Mouse (Mus musculus) midbrain, postnatal 0 days (tissue): ENCODE results near the gene Ptprd. TPM values are rescaled to one million over a fixed set of nuclear protein-coding genes. Genes with fewer than 3 reads are reported as not detected.
A peak's percentile ranks its signal among the peaks of the same experiment; 100 is the strongest.

ENCODE experiments used
- ATAC-seq: fragments of 200-750 bp; cut with Nextera tagmentation; 2 replicates; pipeline ENCODE4 v1.8.0; 2017; ENCODE audit warnings: moderate number of reproducible peaks, mild to moderate bottlenecking, moderate TSS enrichment, moderate library complexity; ENCODE audit not compliant: low FRiP score
- DNase-seq: peaks from one replicate; pipeline ENCODE4 v3.0.0-alpha.2; 2015; ENCODE audit warnings: low spot score
- H3K27ac ChIP-seq: fragments of 300-500 bp; sonication (generic); 2 replicates; pipeline ENCODE4 v1.5.1; 2014; ENCODE audit warnings: low read depth, mild to moderate bottlenecking, low read length, mixed read lengths
- H3K27me3 ChIP-seq: fragments of 300-500 bp; sonication (generic); 2 replicates; pipeline ENCODE4 v1.6.1; 2014; ENCODE audit warnings: low read length, control low read depth, mixed read lengths; ENCODE audit not compliant: insufficient read depth
- H3K36me3 ChIP-seq: fragments of 300-500 bp; sonication (generic); 2 replicates; pipeline ENCODE4 v1.6.1; 2014; ENCODE audit warnings: low read length, control low read depth, mixed read lengths; ENCODE audit not compliant: insufficient read depth
- H3K4me1 ChIP-seq: fragments of 300-500 bp; sonication (generic); 2 replicates; pipeline ENCODE4 v1.6.1; 2014; ENCODE audit warnings: mild to moderate bottlenecking, control low read depth, antibody characterized with exemption, low read length, mixed read lengths; ENCODE audit not compliant: insufficient read depth
- H3K4me2 ChIP-seq: fragments of 300-500 bp; sonication (generic); 2 replicates; pipeline ENCODE4 v1.6.1; 2014; ENCODE audit warnings: low read depth, mild to moderate bottlenecking, low read length, mixed read lengths; ENCODE audit not compliant: poor library complexity, severe bottlenecking
- H3K4me3 ChIP-seq: fragments of 300-500 bp; sonication (generic); 2 replicates; pipeline ENCODE4 v1.5.1; 2014; ENCODE audit warnings: low read depth, mild to moderate bottlenecking, low read length, moderate library complexity
- H3K9ac ChIP-seq: fragments of 300-500 bp; sonication (generic); replicated peaks from 2 replicates; pipeline ENCODE4 v1.6.1; 2014; ENCODE audit warnings: mild to moderate bottlenecking, low read length, moderate library complexity, mixed read lengths; ENCODE audit not compliant: poor library complexity, severe bottlenecking
- H3K9me3 ChIP-seq: fragments of 300-500 bp; sonication (generic); 2 replicates; pipeline ENCODE4 v1.6.1; 2016; ENCODE audit warnings: low read length, control low read depth
- CTCF ChIP-seq: IDR thresholded peaks from 2 replicates; pipeline ENCODE4 v1.5.1; 2016; ENCODE audit warnings: antibody characterized with exemption, mild to moderate bottlenecking
- WGBS: fragments of 180-500 bp; shearing (Covaris S2); extraction: QIAGEN DNeasy Blood & Tissue Kit; methylation state at CpG from one replicate; pipeline ENCODE4 v1.1.7; 2014; 5-methylcytosine and 5-hydroxymethylcytosine counted together
- polyA plus RNA-seq: library from polyadenylated mRNA; unstranded; fragments of >200 nt; fragmentation: Nextera tagmentation; extraction: Ambion mirVana; gene quantifications from 2 replicates; pipeline ENCODE4 v1.2.1, GENCODE M21; 2015
- total RNA-seq: library from RNA; depleted of rRNA; stranded (reverse); fragments of >200 nt; gene quantifications from 2 replicates; pipeline ENCODE4 v1.2.3, GENCODE M21; 2014; rRNA removed

Gene Ptprd
- 102 and 116 TPM in 2 replicates for total RNA-seq
- polyA plus RNA-seq, result 52.2 and 66.1 TPM in 2 replicates

DNA sequence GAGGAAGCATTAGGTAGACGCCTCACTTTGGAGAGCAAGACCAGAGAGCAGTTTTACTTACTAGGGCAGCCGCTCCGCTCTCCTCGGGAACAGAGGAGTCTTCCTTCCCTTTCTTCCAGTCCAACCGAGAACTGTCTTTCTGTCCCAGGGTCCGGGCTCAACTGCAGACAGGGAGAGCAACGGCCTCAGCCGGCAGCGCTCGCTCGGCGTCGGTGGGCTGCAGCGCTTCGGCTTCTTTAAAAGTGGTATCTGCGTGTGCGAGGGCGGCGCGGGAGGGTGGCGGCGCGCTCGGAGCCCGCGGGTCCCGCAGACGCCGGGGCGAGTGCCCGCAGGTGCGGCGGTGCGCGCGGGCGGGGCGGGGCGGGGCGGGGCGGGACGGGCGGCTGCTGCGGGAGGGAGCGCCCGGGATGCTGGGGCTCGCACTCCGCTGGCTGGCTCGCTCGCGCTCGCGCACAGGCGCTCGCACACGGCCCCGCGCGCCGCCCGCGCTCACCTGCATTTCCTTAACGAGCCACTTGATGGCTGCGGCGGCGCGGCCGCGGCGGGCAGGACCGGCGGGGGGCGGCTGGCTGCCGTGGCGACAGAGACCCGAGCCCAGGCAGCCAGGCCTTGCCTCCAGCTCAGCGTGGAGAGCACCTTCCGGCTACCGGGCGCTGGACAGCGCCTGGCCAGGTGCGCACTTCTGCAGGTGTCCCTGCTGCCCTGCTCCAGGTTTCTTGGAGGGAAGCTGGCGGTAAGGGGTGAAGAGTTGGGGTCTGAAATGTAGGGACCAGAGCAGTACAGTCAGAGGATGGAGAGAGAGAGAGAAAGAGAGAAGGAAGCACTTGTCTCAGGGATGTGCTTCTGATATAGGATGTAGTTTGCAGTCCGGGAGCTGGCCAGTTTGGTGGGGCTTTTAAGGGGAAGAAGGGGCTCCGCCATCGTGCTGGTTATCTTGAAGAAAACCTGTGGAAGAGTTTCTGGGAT lies at the start of gene Ptprd:
Ptprd (minus strand) TSS at position 433 of the 966 bp plus-strand sequence.
- peak within 1 kb of the TSS; percentile 79 for H3K27ac ChIP-seq
- no peaks in the 10 kb centered on the region for H3K4me1 ChIP-seq
- DNase-seq (peak; percentile 82), ATAC-seq (peak; percentile 91)
- peak within 1 kb of the TSS; percentile 70 for H3K9ac ChIP-seq
- H3K9me3 ChIP-seq, result no peaks in the 10 kb centered on the region
- no peaks in the 10 kb centered on the region for H3K36me3 ChIP-seq
- 2% methylated on average over 53 of the region's 86 CpGs for WGBS
- H3K4me3 ChIP-seq, result peak within 1 kb of the TSS; percentile 61
- H3K27me3 ChIP-seq, result no peaks in the 10 kb centered on the region
- H3K4me2 ChIP-seq, result peak within 1 kb of the TSS; percentile 66
- peak; percentile 58 for TF ChIP-seq CTCF

DNA sequence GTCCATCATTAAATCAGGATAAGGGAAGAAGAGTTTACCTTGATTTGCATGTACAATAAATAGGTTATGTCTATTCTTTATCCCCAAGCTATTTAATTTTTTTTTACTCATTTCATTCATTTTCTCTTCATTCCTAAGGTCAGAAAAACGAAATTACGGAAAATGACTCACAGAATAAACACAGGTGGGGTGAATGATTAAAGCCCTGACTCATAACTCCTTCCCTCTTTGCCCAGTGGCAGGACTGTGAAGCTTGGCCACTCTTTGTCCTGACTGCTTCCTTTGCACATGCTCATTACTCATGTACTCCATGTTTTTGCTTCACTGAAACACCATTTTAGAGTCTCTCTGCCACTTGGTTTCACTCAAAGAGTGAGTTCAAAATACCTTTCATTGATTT lies 24.1 kb upstream of the Ptprd start:
- Histone ChIP-seq H3K27me3 (no peaks in the 10 kb centered on the region), H3K4me2 (no peak overlapping the region), H3K4me1 (no peaks in the 10 kb centered on the region), H3K9me3 (no peaks in the 10 kb centered on the region), H3K27ac (no peak overlapping the region), H3K36me3 (no peaks in the 10 kb centered on the region), H3K9ac (no peak overlapping the region), H3K4me3 (no peak overlapping the region)
- WGBS, result 84% methylated on average over 2 of the region's 2 CpGs
- ATAC-seq (no peak), DNase-seq (no peak)
- no peak for TF ChIP-seq CTCF

DNA sequence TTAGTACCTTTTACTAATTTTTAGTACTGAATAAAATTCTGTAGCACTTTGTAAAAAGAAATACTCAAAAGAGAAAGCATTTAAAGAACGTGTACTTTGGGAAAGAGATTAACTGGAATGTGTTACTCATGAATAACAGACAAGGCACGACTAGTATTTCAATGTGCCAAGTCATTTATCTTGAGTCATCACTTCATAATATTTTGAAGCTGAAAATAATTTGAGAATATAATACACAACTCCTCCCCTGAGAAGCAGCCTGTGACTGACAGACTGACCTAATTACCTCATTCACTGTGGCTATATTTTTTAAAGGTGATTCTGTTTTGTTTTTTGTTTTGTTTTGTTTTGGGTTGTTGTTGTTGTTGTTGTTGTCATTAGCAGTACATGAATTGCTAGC lies 23.6 kb upstream of the Ptprd start:
- H3K4me2 ChIP-seq, result no peak overlapping the region
- WGBS, result 69% methylated on average over 2 of the region's 2 CpGs
- no peaks in the 10 kb centered on the region for H3K36me3 ChIP-seq
- H3K4me3 ChIP-seq, result no peak overlapping the region
- H3K9me3 ChIP-seq, result no peaks in the 10 kb centered on the region
- H3K9ac ChIP-seq, result no peak overlapping the region
- H3K27ac ChIP-seq, result no peak overlapping the region
- DNase-seq (no peak), ATAC-seq (no peak)
- no peaks in the 10 kb centered on the region for H3K27me3 ChIP-seq
- no peaks in the 10 kb centered on the region for H3K4me1 ChIP-seq
- no peak for TF ChIP-seq CTCF

DNA sequence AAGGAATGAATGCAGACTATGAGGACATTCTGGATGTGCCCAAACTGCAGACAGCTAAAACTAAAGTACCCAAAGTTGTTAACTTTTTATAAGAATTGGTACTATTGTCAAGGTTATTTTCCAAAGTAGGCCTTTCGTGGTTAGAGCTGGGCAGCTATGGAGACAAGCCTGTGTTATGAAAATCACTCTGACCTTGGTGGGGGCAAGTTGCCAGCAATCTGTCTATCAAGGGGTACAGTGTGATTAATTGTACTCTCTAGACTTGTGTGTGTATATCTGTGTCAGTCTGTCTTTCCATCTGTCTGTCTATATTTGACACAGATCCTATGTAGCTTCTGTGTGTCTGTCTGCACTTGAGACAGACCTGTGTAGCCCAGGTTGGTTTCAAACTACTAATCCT lies 22.9 kb upstream of the Ptprd start:
- Histone ChIP-seq H3K27ac (no peak overlapping the region), H3K9me3 (no peaks in the 10 kb centered on the region), H3K36me3 (no peaks in the 10 kb centered on the region), H3K4me3 (no peak overlapping the region), H3K4me2 (no peak overlapping the region), H3K4me1 (no peaks in the 10 kb centered on the region), H3K9ac (no peak overlapping the region), H3K27me3 (no peaks in the 10 kb centered on the region)
- no peak for TF ChIP-seq CTCF
- ATAC-seq (no peak), DNase-seq (no peak)
- 64% methylated on average over 1 of the region's 1 CpGs for WGBS

DNA sequence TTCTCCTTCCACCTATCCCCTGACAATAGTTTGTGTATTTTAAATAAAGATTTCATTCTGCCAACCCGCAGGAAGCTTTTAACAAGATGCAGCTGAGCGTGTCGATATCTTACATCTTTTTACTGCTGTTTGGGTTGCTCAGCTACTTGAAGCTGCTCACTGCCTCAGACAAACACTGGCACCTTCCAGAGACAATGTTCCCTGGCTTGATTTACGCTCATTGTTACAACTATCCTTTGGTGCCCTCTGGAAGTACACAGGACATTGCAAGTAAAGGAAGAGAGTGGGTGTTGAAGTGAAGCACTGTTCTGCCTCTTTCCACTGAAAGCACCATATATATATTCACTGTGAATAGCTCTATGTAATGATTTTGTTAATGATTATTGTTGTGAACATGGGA lies 2.2 kb upstream of the Ptprd start:
- peak overlapping the region; percentile 61; the same call in 1 of the 2 replicates for H3K4me3 ChIP-seq
- peak; percentile 49 for TF ChIP-seq CTCF
- 44% methylated on average over 4 of the region's 4 CpGs for WGBS
- no peaks in the 10 kb centered on the region for H3K9me3 ChIP-seq
- peak; percentile 24 for DNase-seq
- no peak overlapping the region for H3K9ac ChIP-seq
- ATAC-seq, result no peak
- H3K4me2 ChIP-seq, result peak overlapping the region; percentile 66
- no peaks in the 10 kb centered on the region for H3K4me1 ChIP-seq
- H3K27me3 ChIP-seq, result no peaks in the 10 kb centered on the region
- peak overlapping the region; percentile 44; the same call in 1 of the 2 replicates for H3K27ac ChIP-seq
- no peaks in the 10 kb centered on the region for H3K36me3 ChIP-seq

DNA sequence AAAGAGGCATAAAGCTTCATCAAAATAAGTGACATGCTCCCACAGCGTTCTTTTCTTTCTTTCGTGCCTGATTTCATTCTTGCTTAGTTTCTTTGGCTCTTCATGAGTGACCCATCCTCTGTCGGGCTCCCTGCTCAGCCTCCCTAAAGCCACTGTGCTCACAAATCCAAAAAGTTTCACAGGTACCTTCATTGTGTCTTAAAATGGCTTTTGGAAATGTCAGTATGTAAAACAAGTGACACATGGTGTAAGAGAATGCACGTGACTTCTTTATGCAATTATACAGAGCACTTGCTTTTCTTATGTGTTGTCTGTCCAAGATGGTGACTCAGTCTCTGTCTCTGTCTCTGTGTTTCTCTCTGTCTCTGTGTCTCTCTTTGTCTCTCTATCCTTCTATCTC lies 1.2 kb upstream of the Ptprd start:
- DNase-seq, result no peak
- H3K4me1 ChIP-seq, result no peaks in the 10 kb centered on the region
- no peaks in the 10 kb centered on the region for H3K36me3 ChIP-seq
- H3K4me3 ChIP-seq, result peak overlapping the region; percentile 61
- peak overlapping the region; percentile 70; the same call in 1 of the 2 replicates for H3K9ac ChIP-seq
- TF ChIP-seq CTCF, result no peak
- 56% methylated on average over 4 of the region's 4 CpGs for WGBS
- H3K27ac ChIP-seq, result no peak overlapping the region
- no peaks in the 10 kb centered on the region for H3K9me3 ChIP-seq
- no peak for ATAC-seq
- H3K27me3 ChIP-seq, result no peaks in the 10 kb centered on the region
- H3K4me2 ChIP-seq, result peak overlapping the region; percentile 66
